Mouse (Mus musculus) neural tube, embryonic 14.5 days (tissue): ENCODE results near the gene Gm20388. TPM values are rescaled to one million over a fixed set of nuclear protein-coding genes. Genes with fewer than 3 reads are reported as not detected.

Source experiments
- ATAC-seq: fragments of 200-750 bp; cut with Nextera tagmentation; 2 replicates; pipeline ENCODE4 v1.8.0; 2017; ENCODE audit warnings: low read depth, mild to moderate bottlenecking, moderate TSS enrichment, moderate library complexity
- H3K27ac ChIP-seq: fragments of 300-500 bp; sonication (generic); 2 replicates; pipeline ENCODE4 v1.5.1; 2014; ENCODE audit warnings: low read depth, mild to moderate bottlenecking, control low read depth, low read length, moderate library complexity, mixed read lengths
- H3K27me3 ChIP-seq: fragments of 300-500 bp; sonication (generic); 2 replicates; pipeline ENCODE4 v1.6.1; 2014; ENCODE audit warnings: low read length; ENCODE audit not compliant: control insufficient read depth, insufficient read depth
- H3K36me3 ChIP-seq: fragments of 300-500 bp; sonication (generic); 2 replicates; pipeline ENCODE4 v1.6.1; 2014; ENCODE audit warnings: low read length, mixed read lengths; ENCODE audit not compliant: control insufficient read depth, insufficient read depth
- H3K4me1 ChIP-seq: fragments of 300-500 bp; sonication (generic); 2 replicates; pipeline ENCODE4 v1.6.1; 2014; ENCODE audit warnings: low read length; ENCODE audit not compliant: control insufficient read depth, insufficient read depth
- H3K4me2 ChIP-seq: fragments of 300-500 bp; sonication (generic); 2 replicates; pipeline ENCODE4 v1.6.1; 2014; ENCODE audit warnings: mild to moderate bottlenecking, low read depth, low read length, control low read depth
- H3K4me3 ChIP-seq: fragments of 300-500 bp; sonication (generic); 2 replicates; pipeline ENCODE4 v1.5.1; 2014; ENCODE audit warnings: low read depth, low read length, control low read depth, mixed read lengths
- H3K9ac ChIP-seq: fragments of 300-500 bp; sonication (generic); replicated peaks from 2 replicates; pipeline ENCODE4 v1.6.1; 2014; ENCODE audit warnings: low read depth, mild to moderate bottlenecking, control low read depth, low read length, mixed read lengths
- H3K9me3 ChIP-seq: fragments of 300-500 bp; sonication (generic); 2 replicates; pipeline ENCODE4 v1.6.1; 2016; ENCODE audit warnings: low read length; ENCODE audit not compliant: control insufficient read depth
- WGBS: fragments of 180-500 bp; shearing (Covaris S2); extraction: QIAGEN DNeasy Blood & Tissue Kit; methylation state at CpG from one replicate; pipeline ENCODE4 v1.1.7; 2014; 5-methylcytosine and 5-hydroxymethylcytosine counted together
- polyA plus RNA-seq: library from polyadenylated mRNA; unstranded; fragments of >200 nt; fragmentation: Nextera tagmentation; extraction: Ambion mirVana; gene quantifications from 2 replicates; pipeline ENCODE4 v1.2.1, GENCODE M21; 2014

Gm20388 gene
- polyA plus RNA-seq, 1 experiment from 2014 or later = 10.3 TPM

GRCm38 (mm10) chr8:121074848-121075145 lies 1164.2 kb downstream of the Gm20388 start:
- Histone ChIP-seq H3K27me3 (peaks cover 71% of the 10 kb centered on the region), H3K9me3 (no peaks in the 10 kb centered on the region), H3K36me3 (no peaks in the 10 kb centered on the region), H3K4me3 (no peak overlapping the region), H3K9ac (no peak overlapping the region), H3K4me2 (no peak overlapping the region), H3K27ac (no peak overlapping the region), H3K4me1 (no peaks in the 10 kb centered on the region; the same call in 1 of the 2 replicates)
- WGBS = under 1% methylated on average over 10 of the region's 10 CpGs
- ATAC-seq = no peak

- Histone ChIP-seq H3K9ac (no peak overlapping the region), H3K4me1 (no peaks in the 10 kb centered on the region; the same call in 1 of the 2 replicates), H3K27me3 (peaks cover 75% of the 10 kb centered on the region), H3K9me3 (no peaks in the 10 kb centered on the region), H3K36me3 (no peaks in the 10 kb centered on the region), H3K27ac (no peak overlapping the region), H3K4me2 (no peak overlapping the region), H3K4me3 (no peak overlapping the region)
- 2% methylated on average over 13 of the region's 13 CpGs for WGBS
- no peak for ATAC-seq
Measured at GRCm38 (mm10) chr8:121075936-121076335, 1165.3 kb downstream of the Gm20388 start.

- ATAC-seq = no peak
- Histone ChIP-seq H3K4me1 (no peaks in the 10 kb centered on the region; the same call in 1 of the 2 replicates), H3K9ac (no peak overlapping the region), H3K36me3 (no peaks in the 10 kb centered on the region), H3K9me3 (no peaks in the 10 kb centered on the region), H3K4me3 (no peak overlapping the region), H3K27me3 (peaks cover 71% of the 10 kb centered on the region), H3K27ac (no peak overlapping the region), H3K4me2 (no peak overlapping the region)
- WGBS = 5% methylated on average over 7 of the region's 7 CpGs
Measured at GRCm38 (mm10) chr8:121076555-121076954, 1165.9 kb downstream of the Gm20388 start.

- Histone ChIP-seq H3K9ac (no peak overlapping the region), H3K4me2 (no peak overlapping the region), H3K27me3 (peaks cover 79% of the 10 kb centered on the region), H3K4me1 (0 out of 2 replicates have a peak, but pooled peaks cover 3% of the 10 kb centered on the region), H3K4me3 (no peak overlapping the region), H3K36me3 (no peaks in the 10 kb centered on the region), H3K27ac (no peak overlapping the region), H3K9me3 (no peaks in the 10 kb centered on the region)
- WGBS = 3% methylated on average over 14 of the region's 14 CpGs
- no peak for ATAC-seq
Measured at GRCm38 (mm10) chr8:121078721-121079120, 1168.1 kb downstream of the Gm20388 start.

- H3K9me3 ChIP-seq = no peaks in the 10 kb centered on the region
- no peak overlapping the region for H3K4me2 ChIP-seq
- peaks cover 78% of the 10 kb centered on the region for H3K27me3 ChIP-seq
- 0 out of 2 replicates have a peak, but pooled peaks cover 8% of the 10 kb centered on the region for H3K4me1 ChIP-seq
- no peaks in the 10 kb centered on the region for H3K36me3 ChIP-seq
- no peak for ATAC-seq
- 4% methylated on average over 7 of the region's 7 CpGs for WGBS
- H3K9ac ChIP-seq = no peak overlapping the region
- H3K4me3 ChIP-seq = no peak overlapping the region
- H3K27ac ChIP-seq = no peak overlapping the region
Measured at GRCm38 (mm10) chr8:121079201-121079600, 1168.6 kb downstream of the Gm20388 start.

- WGBS = 5% methylated on average over 12 of the region's 12 CpGs
- Histone ChIP-seq H3K36me3 (no peaks in the 10 kb centered on the region), H3K27me3 (peaks cover 80% of the 10 kb centered on the region), H3K4me1 (0 out of 2 replicates have a peak, but pooled peaks cover 11% of the 10 kb centered on the region), H3K9me3 (no peaks in the 10 kb centered on the region), H3K4me2 (no peak overlapping the region), H3K4me3 (no peak overlapping the region), H3K9ac (no peak overlapping the region), H3K27ac (no peak overlapping the region)
- no peak for ATAC-seq
Measured at GRCm38 (mm10) chr8:121079944-121080343, 1169.3 kb downstream of the Gm20388 start.

GRCm38 (mm10) chr8:121080361-121081090 lies 1169.9 kb downstream of the Gm20388 start:
- Histone ChIP-seq H3K9me3 (no peaks in the 10 kb centered on the region), H3K4me1 (0 out of 2 replicates have a peak, but pooled peaks cover 11% of the 10 kb centered on the region), H3K27me3 (peaks cover 85% of the 10 kb centered on the region), H3K9ac (no peak overlapping the region), H3K27ac (no peak overlapping the region), H3K4me3 (no peak overlapping the region), H3K36me3 (no peaks in the 10 kb centered on the region), H3K4me2 (no peak overlapping the region)
- under 1% methylated on average over 49 of the region's 49 CpGs for WGBS
- ATAC-seq = no peak

- peaks cover 85% of the 10 kb centered on the region for H3K27me3 ChIP-seq
- H3K36me3 ChIP-seq = no peaks in the 10 kb centered on the region
- H3K4me2 ChIP-seq = no peak overlapping the region
- WGBS = under 1% methylated on average over 7 of the region's 7 CpGs
- H3K27ac ChIP-seq = no peak overlapping the region
- H3K4me1 ChIP-seq = 0 out of 2 replicates have a peak, but pooled peaks cover 11% of the 10 kb centered on the region
- no peak overlapping the region for H3K4me3 ChIP-seq
- H3K9me3 ChIP-seq = no peaks in the 10 kb centered on the region
- no peak for ATAC-seq
- H3K9ac ChIP-seq = no peak overlapping the region
Measured at GRCm38 (mm10) chr8:121081398-121081797, 1170.8 kb downstream of the Gm20388 start.

GRCm38 (mm10) chr8:121082218-121083092 lies 1171.8 kb downstream of the Gm20388 start:
- under 1% methylated on average over 57 of the region's 57 CpGs for WGBS
- no peak for ATAC-seq
- no peak overlapping the region for H3K27ac ChIP-seq
- peaks cover 87% of the 10 kb centered on the region for H3K27me3 ChIP-seq
- no peaks in the 10 kb centered on the region for H3K9me3 ChIP-seq
- H3K4me3 ChIP-seq = no peak overlapping the region
- no peaks in the 10 kb centered on the region for H3K36me3 ChIP-seq
- no peak overlapping the region for H3K9ac ChIP-seq
- H3K4me1 ChIP-seq = 0 out of 2 replicates have a peak, but pooled peaks cover 11% of the 10 kb centered on the region
- H3K4me2 ChIP-seq = peak overlapping the region; percentile 56; the same call in 1 of the 2 replicates
